Mouse (Mus musculus) intestine, embryonic 16.5 days (tissue): ENCODE measurements around the gene Kif19a. TPM values are rescaled to one million over a fixed set of nuclear protein-coding genes. Genes with fewer than 3 reads are reported as not detected.

ENCODE experiments used
- ATAC-seq: fragments of 200-750 bp; cut with Nextera tagmentation; 2 replicates; pipeline ENCODE4 v1.8.0; 2017; ENCODE audit warnings: moderate TSS enrichment, moderate library complexity
- H3K27ac ChIP-seq: fragments of 300-500 bp; sonication (generic); 2 replicates; pipeline ENCODE4 v1.5.1; 2014; ENCODE audit warnings: mild to moderate bottlenecking, low read length
- H3K27me3 ChIP-seq: fragments of 300-500 bp; sonication (generic); replicated peaks from 2 replicates; pipeline ENCODE4 v1.6.1; 2014; ENCODE audit warnings: low read length, control low read depth, mixed read lengths; ENCODE audit not compliant: control insufficient read depth, insufficient read depth
- H3K36me3 ChIP-seq: fragments of 300-500 bp; sonication (generic); 2 replicates; pipeline ENCODE4 v1.6.1; 2014; ENCODE audit warnings: low read length, control low read depth; ENCODE audit not compliant: control insufficient read depth, insufficient read depth
- H3K4me1 ChIP-seq: fragments of 300-500 bp; sonication (generic); 2 replicates; pipeline ENCODE4 v1.6.1; 2014; ENCODE audit warnings: low read length, control low read depth, mixed read lengths; ENCODE audit not compliant: control insufficient read depth, insufficient read depth
- H3K4me2 ChIP-seq: fragments of 300-500 bp; sonication (generic); 2 replicates; pipeline ENCODE4 v1.6.1; 2014; ENCODE audit warnings: low read depth, low read length, control low read depth
- H3K4me3 ChIP-seq: fragments of 300-500 bp; sonication (generic); 2 replicates; pipeline ENCODE4 v1.5.1; 2014; ENCODE audit warnings: mild to moderate bottlenecking, low read length
- H3K9ac ChIP-seq: fragments of 300-500 bp; sonication (generic); 2 replicates; pipeline ENCODE4 v1.6.1; 2014; ENCODE audit warnings: low read depth, low read length
- H3K9me3 ChIP-seq: fragments of 300-500 bp; sonication (generic); 2 replicates; pipeline ENCODE4 v1.6.1; 2016; ENCODE audit warnings: low read length, control low read depth; ENCODE audit not compliant: control insufficient read depth
- WGBS: fragments of 180-500 bp; shearing (Covaris S2); extraction: QIAGEN DNeasy Blood & Tissue Kit; methylation state at CpG from one replicate; pipeline ENCODE4 v1.1.7; 2014; 5-methylcytosine and 5-hydroxymethylcytosine counted together
- polyA plus RNA-seq: library from polyadenylated mRNA; unstranded; fragments of >200 nt; fragmentation: Nextera tagmentation; extraction: Ambion mirVana; gene quantifications from 2 replicates; pipeline ENCODE4 v1.2.1, GENCODE M21; 2015

The Kif19a gene
- polyA plus RNA-seq, 1 experiment from 2014 or later: 0.51 TPM

DNA sequence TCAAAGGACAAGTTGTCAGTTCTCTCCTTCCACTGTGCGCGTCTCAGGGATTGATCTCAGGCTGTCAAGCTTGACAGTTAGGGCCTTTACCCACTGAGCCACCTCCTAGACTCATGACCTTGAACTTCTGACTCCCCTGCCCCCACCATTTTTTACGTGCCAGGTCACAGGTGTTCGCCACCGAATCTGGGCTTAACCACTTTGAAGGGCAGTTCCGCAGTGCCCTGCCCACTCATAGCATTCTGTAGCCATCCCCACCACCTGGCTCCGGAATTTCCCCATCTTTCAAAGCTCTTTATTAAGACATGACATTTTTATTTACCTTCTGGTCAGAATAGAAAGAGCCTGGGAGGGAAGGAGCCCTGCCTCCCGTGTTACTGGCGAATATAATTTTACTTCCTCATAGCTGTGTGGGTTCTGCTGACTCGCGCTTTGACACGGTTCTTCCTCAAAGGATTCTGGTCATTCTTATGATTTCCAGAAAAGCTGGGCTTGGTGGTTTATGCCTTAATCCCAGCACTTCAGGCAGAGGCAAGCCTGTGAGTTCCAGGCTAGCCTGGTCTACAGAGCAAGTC, 17.5 kb upstream of the Kif19a start:
- H3K9me3 ChIP-seq: no peaks in the 10 kb centered on the region
- no peak overlapping the region for H3K4me2 ChIP-seq
- no peaks in the 10 kb centered on the region for H3K36me3 ChIP-seq
- no peaks in the 10 kb centered on the region for H3K4me1 ChIP-seq
- H3K27ac ChIP-seq: no peak overlapping the region
- H3K9ac ChIP-seq: no peak overlapping the region
- 0 out of 2 replicates have a peak, but pooled peaks have one; percentile 55 for ATAC-seq
- H3K4me3 ChIP-seq: no peak overlapping the region
- H3K27me3 ChIP-seq: no peaks in the 10 kb centered on the region
- WGBS: 53% methylated on average over 12 of the region's 12 CpGs

DNA sequence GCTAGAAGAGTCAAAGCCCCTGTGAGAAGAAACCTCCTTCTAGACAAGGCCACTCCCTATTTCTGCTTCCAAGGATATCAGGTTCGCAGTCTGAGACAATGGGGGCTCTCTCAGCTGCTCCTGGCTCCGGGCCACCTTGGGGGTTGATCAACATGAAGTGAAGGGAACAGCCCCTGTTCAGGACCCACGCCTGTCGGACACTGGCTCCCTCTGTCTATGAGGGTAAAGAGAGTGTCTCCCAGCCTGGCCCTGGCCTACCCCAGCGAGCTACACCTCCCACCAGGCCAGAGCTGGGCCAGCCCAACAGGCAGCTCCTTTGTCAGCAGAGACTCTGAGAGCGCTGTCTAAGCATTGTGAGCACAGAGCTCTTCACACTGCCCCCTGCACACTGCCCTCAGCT, 4.7 kb downstream of the Kif19a start:
- no peaks in the 10 kb centered on the region for H3K36me3 ChIP-seq
- peaks cover 4% of the 10 kb centered on the region; the same call in 1 of the 2 replicates for H3K4me1 ChIP-seq
- WGBS: 57% methylated on average over 6 of the region's 6 CpGs
- peaks cover 2% of the 10 kb centered on the region; the same call in 1 of the 2 replicates for H3K27me3 ChIP-seq
- H3K27ac ChIP-seq: no peak overlapping the region
- no peaks in the 10 kb centered on the region for H3K9me3 ChIP-seq
- H3K9ac ChIP-seq: no peak overlapping the region
- H3K4me2 ChIP-seq: no peak overlapping the region
- no peak overlapping the region for H3K4me3 ChIP-seq
- ATAC-seq: no peak

DNA sequence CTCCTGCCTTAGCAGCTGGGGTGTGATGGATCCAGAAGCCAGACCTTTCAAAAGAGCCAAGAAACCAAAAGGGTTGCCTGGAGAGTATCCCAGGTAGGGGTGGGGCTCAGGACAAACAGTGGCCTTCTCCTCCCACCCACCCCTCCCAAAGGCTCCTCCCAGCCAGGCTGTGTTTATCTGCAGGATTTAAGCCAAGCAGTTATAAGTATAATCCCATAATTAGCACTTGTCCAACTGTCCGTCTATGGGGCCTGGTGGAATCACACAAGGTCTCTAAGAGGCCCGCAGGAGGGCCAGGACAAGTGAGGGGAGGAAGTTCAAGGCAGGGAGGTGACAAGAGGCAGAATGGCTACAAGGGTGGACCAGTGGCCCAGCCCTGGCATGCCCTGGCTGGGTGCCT, 6.7 kb downstream of the Kif19a start:
- ATAC-seq: no peak
- 0 out of 2 replicates have a peak, but pooled peaks cover 2% of the 10 kb centered on the region for H3K27me3 ChIP-seq
- no peaks in the 10 kb centered on the region for H3K4me1 ChIP-seq
- H3K9ac ChIP-seq: no peak overlapping the region
- no peaks in the 10 kb centered on the region for H3K9me3 ChIP-seq
- H3K27ac ChIP-seq: no peak overlapping the region
- no peak overlapping the region for H3K4me2 ChIP-seq
- 57% methylated on average over 2 of the region's 2 CpGs for WGBS
- no peaks in the 10 kb centered on the region for H3K36me3 ChIP-seq
- no peak overlapping the region for H3K4me3 ChIP-seq

DNA sequence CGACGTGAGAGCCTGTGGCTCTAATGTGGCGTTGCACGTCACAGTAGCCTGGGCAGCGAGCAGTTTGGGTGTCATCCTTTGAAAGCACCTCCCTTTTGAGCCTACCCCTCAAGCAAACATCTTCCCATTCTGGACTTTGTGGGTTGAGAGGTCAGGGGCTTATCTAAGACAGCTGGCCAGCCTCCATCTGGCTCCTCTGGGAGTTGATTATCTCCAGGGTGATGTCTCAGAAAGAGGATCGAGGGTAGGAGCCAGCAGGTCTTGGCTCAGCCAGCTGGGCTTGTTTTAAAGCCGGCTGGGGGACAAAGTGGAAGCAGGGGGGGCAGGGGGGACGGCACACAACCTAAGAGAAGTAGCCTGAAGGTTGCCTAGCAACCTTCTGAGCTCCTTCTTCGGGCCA, 14.9 kb downstream of the Kif19a start:
- Histone ChIP-seq H3K9me3 (no peaks in the 10 kb centered on the region), H3K27ac (no peak overlapping the region), H3K36me3 (no peaks in the 10 kb centered on the region), H3K4me1 (no peaks in the 10 kb centered on the region), H3K9ac (no peak overlapping the region), H3K4me3 (no peak overlapping the region), H3K4me2 (no peak overlapping the region), H3K27me3 (peaks cover 9% of the 10 kb centered on the region)
- WGBS: 40% methylated on average over 9 of the region's 9 CpGs
- ATAC-seq: no peak

DNA sequence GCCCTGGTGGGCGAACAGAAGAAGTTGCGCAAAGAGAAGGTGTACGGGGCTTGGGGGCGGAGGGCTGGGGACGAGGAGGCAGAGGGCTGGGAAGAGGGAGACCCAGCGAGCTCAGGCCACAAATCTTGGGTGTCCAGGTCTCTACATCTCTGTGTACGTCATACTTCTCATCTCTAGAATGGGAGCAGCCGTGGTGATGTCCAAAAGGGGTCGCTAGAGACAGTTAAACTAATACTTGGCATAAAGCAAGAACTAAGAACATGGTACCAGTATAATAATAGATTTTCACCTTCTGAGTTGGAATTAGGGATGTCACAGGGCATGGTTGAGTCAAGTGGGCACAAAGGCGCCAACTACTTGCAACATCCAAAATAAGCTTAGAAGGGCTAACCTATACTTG, 20.7 kb downstream of the Kif19a start:
- Histone ChIP-seq H3K4me2 (peak overlapping the region; percentile 46), H3K36me3 (no peaks in the 10 kb centered on the region), H3K27me3 (peaks cover 57% of the 10 kb centered on the region), H3K9me3 (no peaks in the 10 kb centered on the region), H3K27ac (no peak overlapping the region), H3K4me1 (peaks cover 4% of the 10 kb centered on the region; the same call in 1 of the 2 replicates), H3K9ac (0 out of 2 replicates have a peak overlapping the region, but pooled peaks have one; percentile 33), H3K4me3 (peak overlapping the region; percentile 34)
- 51% methylated on average over 10 of the region's 10 CpGs for WGBS
- ATAC-seq: no peak

DNA sequence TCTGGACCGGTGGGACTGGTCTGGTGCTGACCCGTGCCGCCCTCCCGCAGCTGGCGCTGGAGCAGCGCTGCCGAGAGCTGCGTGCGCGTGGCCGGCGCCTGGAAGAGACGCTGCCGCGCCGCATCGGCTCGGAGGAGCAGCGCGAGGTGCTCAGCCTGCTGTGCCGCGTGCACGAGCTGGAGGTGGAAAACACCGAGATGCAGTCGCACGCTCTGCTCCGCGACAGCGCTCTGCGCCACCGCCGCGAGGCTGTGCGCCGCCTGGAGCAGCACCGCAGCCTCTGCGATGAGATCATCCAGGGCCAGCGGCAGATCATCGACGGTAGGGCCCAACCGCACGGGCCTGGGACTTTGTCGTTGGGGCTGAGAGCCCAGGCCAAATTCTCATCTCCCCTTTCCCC, 21.1 kb downstream of the Kif19a start:
- Histone ChIP-seq H3K36me3 (no peaks in the 10 kb centered on the region), H3K27ac (no peak overlapping the region), H3K9me3 (no peaks in the 10 kb centered on the region), H3K4me3 (peak overlapping the region; percentile 34), H3K4me2 (peak overlapping the region; percentile 46), H3K9ac (0 out of 2 replicates have a peak overlapping the region, but pooled peaks have one; percentile 33), H3K27me3 (peaks cover 60% of the 10 kb centered on the region), H3K4me1 (peaks cover 4% of the 10 kb centered on the region; the same call in 1 of the 2 replicates)
- peak; percentile 37; the same call in 1 of the 2 replicates for ATAC-seq
- WGBS: 2% methylated on average over 43 of the region's 43 CpGs

DNA sequence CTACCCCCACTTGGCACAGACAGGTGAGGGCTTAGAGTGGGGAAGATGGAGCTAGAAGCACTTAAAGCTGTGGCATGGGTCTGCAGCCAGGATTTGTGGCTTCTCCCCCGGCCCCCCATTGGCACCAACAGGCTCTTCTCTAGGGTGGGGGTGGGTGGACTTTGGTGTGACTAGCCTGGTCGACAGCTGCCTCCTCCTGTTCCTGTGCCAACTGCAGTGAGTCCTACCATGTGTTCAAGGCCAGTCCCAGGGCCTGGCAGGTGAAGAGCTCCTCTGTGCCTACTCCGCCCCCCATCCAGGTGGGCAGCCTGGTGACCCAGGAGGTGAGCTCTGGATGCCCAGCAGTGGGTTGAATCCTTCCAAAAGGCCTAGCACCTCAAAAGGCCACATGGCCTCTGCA, 22.4 kb downstream of the Kif19a start:
- H3K36me3 ChIP-seq: no peaks in the 10 kb centered on the region
- no peak for ATAC-seq
- H3K4me3 ChIP-seq: no peak overlapping the region
- H3K27ac ChIP-seq: no peak overlapping the region
- no peaks in the 10 kb centered on the region for H3K9me3 ChIP-seq
- WGBS: 81% methylated on average over 3 of the region's 3 CpGs
- H3K4me2 ChIP-seq: no peak overlapping the region
- H3K9ac ChIP-seq: no peak overlapping the region
- H3K4me1 ChIP-seq: peaks cover 13% of the 10 kb centered on the region; the same call in 1 of the 2 replicates
- peaks cover 72% of the 10 kb centered on the region for H3K27me3 ChIP-seq

DNA sequence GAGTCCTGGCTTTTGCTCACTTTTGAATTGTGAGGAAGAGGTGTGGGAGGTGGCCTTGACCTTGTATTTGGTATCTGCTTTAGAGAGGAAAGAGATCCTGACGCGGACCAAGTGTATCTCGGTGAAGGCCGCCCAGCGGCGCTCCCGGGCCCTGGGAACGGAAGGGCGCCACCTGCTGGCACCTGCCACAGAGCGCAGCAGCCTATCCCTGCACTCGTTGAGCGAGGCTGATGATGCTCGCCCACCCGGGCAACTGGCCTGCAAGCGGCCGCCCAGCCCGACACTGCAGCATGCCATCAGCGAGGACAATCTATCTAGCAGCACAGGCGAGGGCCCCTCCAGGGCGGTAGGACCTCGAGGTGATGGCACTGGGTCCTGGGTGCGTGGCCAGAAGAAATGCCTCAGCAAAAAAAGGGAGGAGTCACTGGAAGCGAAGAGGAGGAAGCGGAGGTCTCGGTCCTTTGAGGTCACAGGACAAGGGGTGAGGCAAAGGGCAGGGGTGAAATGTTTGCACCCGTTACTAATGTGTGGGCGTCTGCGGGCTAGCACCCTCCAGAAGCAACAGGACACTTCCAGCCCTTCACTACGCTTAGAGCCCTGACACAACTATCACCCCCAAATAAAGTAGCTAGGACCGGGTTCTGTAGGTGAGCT, 24.0 kb downstream of the Kif19a start:
- H3K4me1 ChIP-seq: peaks cover 13% of the 10 kb centered on the region; the same call in 1 of the 2 replicates
- no peak overlapping the region for H3K27ac ChIP-seq
- WGBS: 11% methylated on average over 30 of the region's 30 CpGs
- H3K36me3 ChIP-seq: no peaks in the 10 kb centered on the region
- H3K9ac ChIP-seq: no peak overlapping the region
- ATAC-seq: peak; percentile 46
- H3K27me3 ChIP-seq: peaks cover 85% of the 10 kb centered on the region
- no peak overlapping the region for H3K4me2 ChIP-seq
- no peak overlapping the region for H3K4me3 ChIP-seq
- no peaks in the 10 kb centered on the region for H3K9me3 ChIP-seq

DNA sequence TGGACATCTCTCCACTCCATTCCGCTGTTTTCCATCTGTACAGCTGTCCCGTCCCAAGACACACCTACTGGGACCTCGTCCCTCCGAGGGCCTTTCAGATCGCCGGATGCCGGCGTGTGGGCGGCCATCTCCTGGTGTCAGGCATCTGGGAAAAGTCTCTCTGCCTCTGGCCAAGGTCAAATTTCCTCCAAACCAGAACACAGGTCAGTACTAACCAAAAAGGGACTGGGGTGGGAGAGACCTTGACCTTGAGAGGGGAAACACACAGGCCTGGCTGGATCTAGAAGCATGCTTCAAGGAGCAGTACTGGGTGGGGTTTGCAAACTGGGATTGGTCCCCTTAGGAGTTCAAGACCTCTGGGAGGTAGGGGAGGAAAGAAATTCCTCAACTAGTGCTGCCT, 24.5 kb downstream of the Kif19a start:
- no peak overlapping the region for H3K4me3 ChIP-seq
- no peak overlapping the region for H3K27ac ChIP-seq
- H3K4me2 ChIP-seq: no peak overlapping the region
- peaks cover 83% of the 10 kb centered on the region for H3K27me3 ChIP-seq
- ATAC-seq: no peak
- no peaks in the 10 kb centered on the region for H3K36me3 ChIP-seq
- H3K4me1 ChIP-seq: peaks cover 13% of the 10 kb centered on the region
- 65% methylated on average over 9 of the region's 9 CpGs for WGBS
- H3K9me3 ChIP-seq: no peaks in the 10 kb centered on the region
- H3K9ac ChIP-seq: no peak overlapping the region
